Comparison of ENCODE assay signal across 8 mouse cellular contexts in genomic region chr4:86576120-86576541, GRCm38 (mm10). TPM values are rescaled to one million over a fixed set of nuclear protein-coding genes. Genes with fewer than 3 reads are reported as not detected.
DNase-seq lines count a peak whose midpoint lies in the region; ATAC-seq lines count a peak whose summit lies in the region.

No protein-coding gene starts in this region.

- no peaks in the 10 kb centered on the region for H3K9me3 ChIP-seq in embryonic facial prominence, embryonic 11.5 days (replicated peaks; ENCODE audit: control insufficient read depth, low read length)
- H3K9me3 ChIP-seq in hindbrain, embryonic 12.5 days (replicated peaks): no peaks in the 10 kb centered on the region
- no peaks in the 10 kb centered on the region for H3K9me3 ChIP-seq in limb, embryonic 12.5 days
- H3K9me3 ChIP-seq in midbrain, embryonic 14.5 days (ENCODE audit: control insufficient read depth, low read length): no peaks in the 10 kb centered on the region

- H3K27me3 ChIP-seq in embryonic facial prominence, embryonic 11.5 days (ENCODE audit: control insufficient read depth, insufficient read depth, low read length): no peaks in the 10 kb centered on the region
- no peaks in the 10 kb centered on the region for H3K27me3 ChIP-seq in hindbrain, embryonic 12.5 days
- no peaks in the 10 kb centered on the region for H3K27me3 ChIP-seq in limb, embryonic 12.5 days
- H3K27me3 ChIP-seq in midbrain, embryonic 14.5 days (ENCODE audit: control insufficient read depth, insufficient read depth, low read length): no peaks in the 10 kb centered on the region

- H3K27ac ChIP-seq in embryonic facial prominence, embryonic 11.5 days (replicated peaks; ENCODE audit: low read depth, low read length): peak overlapping the region; percentile 92
- peak overlapping the region; percentile 98 for H3K27ac ChIP-seq in hindbrain, embryonic 12.5 days
- H3K27ac ChIP-seq in limb, embryonic 12.5 days: peak overlapping the region; percentile 97
- peak overlapping the region; percentile 97 for H3K27ac ChIP-seq in midbrain, embryonic 14.5 days (replicated peaks; ENCODE audit: low read depth, low read length)

- peak overlapping the region; percentile 64 for H3K4me2 ChIP-seq in embryonic facial prominence, embryonic 11.5 days (ENCODE audit: low read depth, low read length)
- peak overlapping the region; percentile 58 for H3K4me2 ChIP-seq in hindbrain, embryonic 12.5 days (replicated peaks)
- H3K4me2 ChIP-seq in limb, embryonic 12.5 days: peak overlapping the region; percentile 86
- H3K4me2 ChIP-seq in midbrain, embryonic 14.5 days (ENCODE audit: low read length): peak overlapping the region; percentile 96

- no peaks in the 10 kb centered on the region for H3K4me1 ChIP-seq in embryonic facial prominence, embryonic 11.5 days (ENCODE audit: control insufficient read depth, insufficient read depth, low read length)
- peaks cover 21% of the 10 kb centered on the region for H3K4me1 ChIP-seq in hindbrain, embryonic 12.5 days
- H3K4me1 ChIP-seq in limb, embryonic 12.5 days (replicated peaks): peaks cover 12% of the 10 kb centered on the region
- H3K4me1 ChIP-seq in midbrain, embryonic 14.5 days (ENCODE audit: control insufficient read depth, insufficient read depth, low read length): peaks cover 22% of the 10 kb centered on the region

- 0% methylated on average over 20 of the region's 20 CpGs for WGBS in embryonic facial prominence, embryonic 11.5 days
- under 1% methylated on average over 20 of the region's 20 CpGs for WGBS in hindbrain, embryonic 12.5 days
- under 1% methylated on average over 20 of the region's 20 CpGs for WGBS in limb, embryonic 12.5 days
- WGBS in midbrain, embryonic 14.5 days: under 1% methylated on average over 20 of the region's 20 CpGs

- peak; percentile 6 for DNase-seq in heart, adult 8-10 months (ENCODE audit: low spot score)
- no peak for DNase-seq in heart, adult 18-20 months
- DNase-seq in ES-CJ7 (ENCODE audit: low read depth, low spot score): peak; percentile 33
- peak; percentile 47 for DNase-seq in embryonic facial prominence, embryonic 11.5 days (ENCODE audit: low spot score)
- peak; percentile 75 for DNase-seq in midbrain, embryonic 14.5 days
- no peak for DNase-seq in adrenal gland, postnatal 4 days (ENCODE audit: low spot score in 2 of 2)

- no peaks in the 10 kb centered on the region; the same call in 1 of the 2 replicates for H3K36me3 ChIP-seq in embryonic facial prominence, embryonic 11.5 days (replicated peaks; ENCODE audit: control insufficient read depth, insufficient read depth, low read depth, low read length)
- H3K36me3 ChIP-seq in hindbrain, embryonic 12.5 days: peaks cover 7% of the 10 kb centered on the region; the same call in 1 of the 2 replicates
- H3K36me3 ChIP-seq in limb, embryonic 12.5 days: peaks cover 27% of the 10 kb centered on the region
- 0 out of 2 replicates have a peak, but pooled peaks cover 6% of the 10 kb centered on the region for H3K36me3 ChIP-seq in midbrain, embryonic 14.5 days (ENCODE audit: control insufficient read depth, insufficient read depth, low read length)

- peak overlapping the region; percentile 88 for H3K4me3 ChIP-seq in embryonic facial prominence, embryonic 11.5 days (ENCODE audit: low read depth, low read length)
- peak overlapping the region; percentile 76 for H3K4me3 ChIP-seq in hindbrain, embryonic 12.5 days
- peak overlapping the region; percentile 86 for H3K4me3 ChIP-seq in limb, embryonic 12.5 days (replicated peaks)
- peak overlapping the region; percentile 94 for H3K4me3 ChIP-seq in midbrain, embryonic 14.5 days (replicated peaks; ENCODE audit: low read depth, low read length)

- H3K9ac ChIP-seq in embryonic facial prominence, embryonic 11.5 days (replicated peaks; ENCODE audit: low read length): peak overlapping the region; percentile 92
- H3K9ac ChIP-seq in hindbrain, embryonic 12.5 days: peak overlapping the region; percentile 95
- H3K9ac ChIP-seq in limb, embryonic 12.5 days (replicated peaks): peak overlapping the region; percentile 81
- peak overlapping the region; percentile 95 for H3K9ac ChIP-seq in midbrain, embryonic 14.5 days (replicated peaks; ENCODE audit: low read length)

- no peak for ATAC-seq in embryonic facial prominence, embryonic 11.5 days (replicated peaks; ENCODE audit: insufficient number of reproducible peaks, low FRiP score, low TSS enrichment, low read depth)
- ATAC-seq in hindbrain, embryonic 12.5 days (ENCODE audit: low FRiP score): peak; percentile 5
- no peak for ATAC-seq in limb, embryonic 12.5 days (ENCODE audit: insufficient number of reproducible peaks, insufficient read depth, low FRiP score, low TSS enrichment, low read depth)
- ATAC-seq in midbrain, embryonic 14.5 days (ENCODE audit: low FRiP score, low TSS enrichment): no peak

RNA-seq across cellular contexts. Expression of gene Rraga, which starts 0.7 kb away (rescaled TPM):
- total RNA-seq in heart, adult 8-10 months (2022): 10 to 100 TPM; 54.5 to 58.4 (median 57.6) TPM
- 10 to 100 TPM; 56.6 to 61.6 TPM for total RNA-seq in heart, adult 18-20 months (2021)
- 108 and 116 TPM in 2 replicates for polyA plus RNA-seq in embryonic facial prominence, embryonic 11.5 days (2014; fragmentation: Nextera tagmentation; extraction: Ambion mirVana)
- 78.5 and 95.1 TPM in 2 replicates for polyA plus RNA-seq in hindbrain, embryonic 12.5 days (2016; fragmentation: Nextera tagmentation; extraction: Ambion mirVana)
- 66.2 and 70.8 TPM in 2 replicates for polyA plus RNA-seq in limb, embryonic 12.5 days (2016; fragmentation: Nextera tagmentation; extraction: Ambion mirVana)
- 159 and 192 TPM in 2 replicates for polyA plus RNA-seq in midbrain, embryonic 14.5 days (2014; fragmentation: Nextera tagmentation; extraction: Ambion mirVana)
- 10 to 100 TPM; 97.7 to 98.9 TPM for total RNA-seq in adrenal gland, postnatal 4 days (2021)

RNA-seq across cellular contexts. Expression of gene Saxo1, which starts 18.0 kb away (rescaled TPM):
- total RNA-seq in heart, adult 8-10 months (2022): not detected
- total RNA-seq in heart, adult 18-20 months (2021): not detected
- not detected in 2 replicates for polyA plus RNA-seq in embryonic facial prominence, embryonic 11.5 days (2014; fragmentation: Nextera tagmentation; extraction: Ambion mirVana)
- polyA plus RNA-seq in hindbrain, embryonic 12.5 days (2016; fragmentation: Nextera tagmentation; extraction: Ambion mirVana): not detected in 2 replicates
- 0.15 and 0.28 TPM in 2 replicates for polyA plus RNA-seq in limb, embryonic 12.5 days (2016; fragmentation: Nextera tagmentation; extraction: Ambion mirVana)
- polyA plus RNA-seq in midbrain, embryonic 14.5 days (2014; fragmentation: Nextera tagmentation; extraction: Ambion mirVana): not detected in 2 replicates
- total RNA-seq in adrenal gland, postnatal 4 days (2021): not detected

RNA-seq across cellular contexts. Expression of gene Haus6, which starts 35.7 kb away (rescaled TPM):
- 1 to 10 TPM; 4.4 to 6.7 (median 4.6) TPM for total RNA-seq in heart, adult 8-10 months (2022)
- total RNA-seq in heart, adult 18-20 months (2021): 1 to 10 TPM; 5.6 to 7.6 TPM
- polyA plus RNA-seq in embryonic facial prominence, embryonic 11.5 days (2014; fragmentation: Nextera tagmentation; extraction: Ambion mirVana): 30.7 and 32.6 TPM in 2 replicates
- 17.7 and 19.2 TPM in 2 replicates for polyA plus RNA-seq in hindbrain, embryonic 12.5 days (2016; fragmentation: Nextera tagmentation; extraction: Ambion mirVana)
- polyA plus RNA-seq in limb, embryonic 12.5 days (2016; fragmentation: Nextera tagmentation; extraction: Ambion mirVana): 24.0 and 25.5 TPM in 2 replicates
- polyA plus RNA-seq in midbrain, embryonic 14.5 days (2014; fragmentation: Nextera tagmentation; extraction: Ambion mirVana): 6.2 and 9.8 TPM in 2 replicates
- total RNA-seq in adrenal gland, postnatal 4 days (2021): 10 to 100 TPM; 14.1 to 15.7 TPM

Comparison
In these comparisons a context has a peak if more than half of its experiments do, and no peak if none do; other contexts are left out.
1. DNase-seq: peak in heart, adult 8-10 months (single experiment), ES-CJ7 (single experiment), embryonic facial prominence, embryonic 11.5 days (single experiment) and midbrain, embryonic 14.5 days (single experiment); none in heart, adult 18-20 months (0 of 2) and adrenal gland, postnatal 4 days (0 of 2).
2. Peak in every context shown above with its lines, with median percentiles within 50 percentile points of each other: H3K27ac ChIP-seq, H3K4me2 ChIP-seq, H3K4me3 ChIP-seq and H3K9ac ChIP-seq.